Mouse (Mus musculus): ENCODE data around the gene Jph3.

DNA sequence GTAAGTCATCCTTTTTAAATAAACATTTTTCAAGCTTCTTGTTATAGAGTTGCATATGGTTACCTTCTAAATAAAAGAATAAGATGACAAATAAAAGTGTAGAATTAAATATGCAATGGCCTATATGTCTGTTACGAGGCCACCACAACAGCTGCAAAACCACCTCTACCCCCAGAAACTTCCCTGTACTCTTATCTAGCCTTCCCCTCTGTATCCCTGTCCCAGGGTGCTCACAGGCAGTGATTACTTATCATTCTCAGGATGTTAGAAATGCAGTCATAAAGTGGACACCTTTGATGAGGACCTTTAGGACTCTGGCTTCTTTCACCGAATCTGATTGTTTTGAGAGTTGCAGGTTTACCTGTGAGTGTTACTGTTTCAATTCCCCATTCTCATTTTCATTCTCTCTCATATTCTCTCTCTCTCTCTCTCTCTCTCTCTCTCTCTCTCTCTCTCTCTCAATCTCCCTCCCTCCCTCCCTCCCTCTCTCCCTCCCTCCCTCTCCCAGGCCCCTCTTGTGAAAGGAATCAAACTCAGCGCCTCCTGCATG is 113.8 kb downstream of the Jph3 start:
- no peak for TF ChIP-seq POLR2AphosphoS2 (IDR thresholded peaks at IDR 0.05; ENCODE audit: insufficient read length, low read depth)
- TF ChIP-seq CEBPB (IDR thresholded peaks at IDR 0.05; ENCODE audit: insufficient read depth, poor library complexity, severe bottlenecking): no peak
- TF ChIP-seq TCF12 (IDR thresholded peaks at IDR 0.05; ENCODE audit: insufficient read depth, poor library complexity, severe bottlenecking): no peak
- TF ChIP-seq POLR2A (IDR thresholded peaks at IDR 0.05; ENCODE audit: insufficient read length, low read depth): no peak
- TF ChIP-seq E2F4 (IDR thresholded peaks at IDR 0.05; ENCODE audit: insufficient read depth): no peak
- TF ChIP-seq MAX (IDR thresholded peaks at IDR 0.05; ENCODE audit: low read depth): no peak
